Mouse (Mus musculus) erythroblast, adult 5-6 weeks (primary cell): ENCODE data around the gene Gm43517. TPM values are rescaled to one million over a fixed set of nuclear protein-coding genes. Genes with fewer than 3 reads are reported as not detected.

Experiments used
- ATAC-seq: replicated peaks from 2 replicates; pipeline ENCODE4 v1.8.0; 2016; ENCODE audit warnings: moderate number of reproducible peaks, mild to moderate bottlenecking, moderate TSS enrichment, inconsistent platforms; ENCODE audit not compliant: poor library complexity, low FRiP score, severe bottlenecking
- total RNA-seq, 2 experiments: library from RNA; stranded (forward) in 1 of 2; stranded (reverse) in 1 of 2; fragments of 150-400 nt in 1 of 2; fragments of 200-764, 138-1000 nt in 1 of 2; gene quantifications; 2 replicates each; pipeline versions ENCODE4 v1.2.3 to v1.2.4; 2015 to 2017; ENCODE audit warnings: low replicate concordance in 2 of 2

The Gm43517 gene
- total RNA-seq, 2 experiments from 2014 or later: not detected

DNA sequence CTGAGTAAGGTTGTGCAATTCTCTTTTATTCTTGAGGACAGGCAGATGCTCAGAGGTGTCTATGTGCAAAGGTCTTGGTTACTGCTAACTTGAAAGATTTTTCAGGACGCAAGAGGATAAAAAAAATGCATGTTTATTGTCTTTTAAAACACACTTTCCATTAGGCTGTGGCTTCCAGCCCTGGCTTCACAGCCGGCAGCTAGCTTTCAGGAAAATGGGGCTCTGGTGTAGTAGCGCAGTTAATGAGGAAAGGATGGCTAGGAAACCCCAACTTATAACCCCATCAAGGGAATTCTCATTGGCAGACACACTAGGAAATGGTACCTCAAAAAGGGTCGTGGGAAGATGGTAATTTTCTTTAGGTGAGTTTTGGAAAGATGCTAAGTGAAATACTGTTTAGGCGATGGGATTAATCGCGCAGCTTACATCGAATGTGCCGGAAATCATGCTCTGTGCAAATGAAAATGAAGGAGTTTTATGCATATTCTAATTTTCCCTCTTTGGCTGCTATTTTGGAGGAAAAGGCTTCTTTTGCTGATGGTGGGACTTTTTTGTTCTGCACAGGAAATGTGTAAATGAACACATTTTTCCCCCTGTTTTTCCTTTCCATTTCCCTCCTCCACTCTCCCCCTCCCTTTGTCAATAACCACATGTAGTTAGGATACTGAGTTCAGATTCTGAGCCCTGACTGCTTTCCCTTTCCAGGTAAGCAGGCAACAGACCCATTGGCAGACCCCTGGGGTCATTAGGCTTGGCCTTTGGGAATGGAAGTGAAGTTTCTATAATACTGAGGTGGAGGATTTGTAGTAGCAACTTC is 15.3 kb downstream of the Gm43517 start:
- no peak for ATAC-seq

DNA sequence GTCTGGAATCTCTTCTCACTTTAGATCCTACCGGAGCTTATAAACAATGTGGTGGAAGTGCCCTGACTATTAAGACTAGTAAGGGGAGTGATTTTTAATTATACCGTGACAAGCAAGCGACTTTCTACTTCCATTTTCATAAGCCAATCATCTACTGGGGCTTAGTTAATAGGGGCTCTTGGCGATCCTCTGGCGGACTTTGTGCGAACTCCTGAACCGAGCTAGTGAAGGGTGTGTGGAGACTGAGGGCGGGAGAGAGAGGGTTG is 15.8 kb downstream of the Gm43517 start:
- no peak for ATAC-seq

DNA sequence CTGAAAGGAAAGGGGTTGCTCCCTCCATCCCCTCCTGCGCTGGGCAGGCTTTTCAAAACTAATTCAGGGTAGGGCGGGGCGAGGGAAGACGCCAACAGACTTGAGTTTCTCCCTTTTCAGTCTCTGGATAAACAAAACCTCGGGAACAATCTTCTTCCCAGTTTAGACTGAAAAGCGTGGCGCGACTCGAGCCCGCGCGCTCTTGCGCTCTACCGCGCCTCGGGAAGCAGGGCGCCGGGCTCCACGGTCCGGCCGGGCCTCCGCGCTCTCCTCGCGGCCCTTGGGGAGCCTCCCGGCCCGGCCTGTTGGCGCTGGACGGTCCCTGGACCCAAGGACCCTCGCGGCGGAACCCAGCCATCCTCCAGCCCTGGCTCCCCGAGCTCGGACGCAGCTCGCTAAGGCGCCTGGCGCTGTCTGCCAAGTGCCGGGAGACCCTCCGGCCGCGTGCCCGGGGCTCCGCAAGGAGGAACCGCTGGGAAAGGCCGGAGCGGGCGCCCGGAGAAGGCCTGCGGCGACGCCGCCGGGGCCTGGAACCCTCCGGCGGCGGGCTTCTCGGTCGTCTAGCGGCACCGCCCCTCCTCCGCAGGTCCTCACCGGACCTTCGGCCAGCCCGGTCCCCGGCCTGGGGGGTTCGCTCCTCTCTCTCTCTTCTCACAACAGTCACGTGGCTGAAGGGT is 16.3 kb downstream of the Gm43517 start:
- no peak for ATAC-seq

DNA sequence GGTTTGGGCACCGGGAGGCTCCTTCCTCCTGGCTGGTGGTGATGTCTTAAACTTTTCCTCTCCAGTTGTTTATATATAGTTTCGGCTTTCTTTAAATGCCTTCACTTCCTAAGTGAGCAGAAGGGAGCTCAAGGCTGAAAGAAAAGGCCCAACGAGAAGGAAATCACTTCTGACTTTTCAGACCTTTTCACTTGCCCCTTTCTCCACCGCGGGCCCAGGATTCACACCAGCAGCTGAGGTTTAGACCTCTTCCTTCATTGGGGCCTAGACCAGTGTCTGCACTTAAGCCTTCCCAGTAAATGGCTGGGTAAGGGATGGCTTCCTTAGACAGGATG is 16.8 kb downstream of the Gm43517 start:
- no peak for ATAC-seq

DNA sequence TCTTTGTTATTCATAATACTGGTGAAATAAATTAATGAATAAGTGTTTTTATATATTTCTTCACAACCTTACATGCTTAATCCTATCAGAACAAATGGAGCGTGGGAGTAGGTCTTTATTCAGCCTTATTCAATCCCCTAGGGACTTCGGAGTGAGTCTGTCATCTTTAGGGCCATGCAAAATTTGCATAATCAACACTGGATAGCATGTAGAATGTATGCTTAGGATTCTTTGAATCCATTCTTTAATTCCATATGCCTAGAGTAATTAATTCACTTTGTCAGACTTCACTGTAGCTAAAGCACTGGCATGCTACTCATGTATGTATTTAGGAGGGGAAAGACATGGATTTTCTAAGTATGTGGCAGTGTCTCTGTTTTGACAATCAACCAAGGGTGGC is 24.9 kb downstream of the Gm43517 start:
- ATAC-seq: no peak

DNA sequence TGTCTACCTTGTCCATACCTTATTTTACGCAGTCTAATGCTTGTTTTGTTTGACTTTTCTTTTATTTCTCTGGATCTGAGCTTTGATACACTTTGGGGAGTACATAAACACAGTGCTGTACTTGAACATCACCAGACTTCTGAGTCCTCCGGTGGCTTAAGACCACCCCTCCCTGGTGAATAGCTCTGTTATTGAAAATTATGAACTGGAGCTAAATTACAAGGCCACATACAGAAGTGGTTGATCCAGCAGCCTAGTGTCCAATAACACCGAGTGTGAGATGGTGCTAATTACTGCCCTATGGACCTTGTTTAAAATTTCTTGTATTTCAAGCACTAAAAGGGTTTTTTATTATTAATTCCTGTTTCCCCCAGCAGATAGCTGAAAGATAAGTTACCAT is 33.0 kb downstream of the Gm43517 start:
- ATAC-seq: no peak

Other genes with a start within 250 kb of the Gm43517 start
- not detected in 2 replicates for gene Foxg1, start 2.5 kb upstream of the Gm43517 start, total RNA-seq (2015; ENCODE audit: low replicate concordance)
- gene Foxg1, start 2.5 kb upstream of the Gm43517 start, total RNA-seq (2017; ENCODE audit: low replicate concordance): not detected in 2 replicates